Mouse (Mus musculus) myocyte (in vitro differentiated cells): Measurements from ENCODE around the gene Ric3. TPM values are rescaled to one million over a fixed set of nuclear protein-coding genes. Genes with fewer than 3 reads are reported as not detected.

Source experiments
- H3K27me3 ChIP-seq: one replicate; pipeline ENCODE4 v1.6.1; 2011; ENCODE audit not compliant: control insufficient read depth, insufficient read depth, insufficient read length
- H3K36me3 ChIP-seq: one replicate; pipeline ENCODE4 v1.6.1; 2011; ENCODE audit not compliant: control insufficient read depth, insufficient read depth
- H3K4me2 ChIP-seq: one replicate; pipeline ENCODE4 v1.6.1; 2011; ENCODE audit warnings: low read depth, control low read depth
- H3K4me3 ChIP-seq: one replicate; pipeline ENCODE4 v1.5.1; 2011; ENCODE audit warnings: mild to moderate bottlenecking, control low read depth, moderate library complexity
- H3K79me2 ChIP-seq: one replicate; pipeline ENCODE4 v1.6.1; 2011; ENCODE audit not compliant: control insufficient read depth, insufficient read depth
- H3ac ChIP-seq: one replicate; pipeline ENCODE4 v1.6.1; 2011; ENCODE audit not compliant: control insufficient read depth, insufficient read length
- CEBPB ChIP-seq: IDR thresholded peaks from 2 replicates; pipeline ENCODE4 v1.6.1; 2011; ENCODE audit warnings: mild to moderate bottlenecking, moderate library complexity; ENCODE audit not compliant: poor library complexity, insufficient read depth, severe bottlenecking
- E2F4 ChIP-seq: IDR thresholded peaks from one replicate; pipeline ENCODE4 v1.6.1; 2011; ENCODE audit warnings: mild to moderate bottlenecking, control low read depth, moderate library complexity; ENCODE audit not compliant: insufficient read depth
- MAX ChIP-seq: IDR thresholded peaks from one replicate; pipeline ENCODE4 v1.6.1; 2011; ENCODE audit warnings: low read depth, mild to moderate bottlenecking, control low read depth
- MYOD1 ChIP-seq, 3 experiments: IDR thresholded peaks; one replicate each; pipeline ENCODE4 v1.6.1; 2011; ENCODE audit warnings: control low read depth in 2 of 3, low read depth in 2 of 3, mild to moderate bottlenecking in 2 of 3, moderate library complexity in 1 of 3; ENCODE audit not compliant: insufficient read length in 2 of 3, control insufficient read depth in 1 of 3
- MYOG ChIP-seq, 3 experiments: IDR thresholded peaks; one replicate each; pipeline ENCODE4 v1.6.1; 2011; ENCODE audit warnings: control low read depth in 2 of 3, low read depth in 2 of 3, mild to moderate bottlenecking in 2 of 3; ENCODE audit not compliant: insufficient read length in 2 of 3, control insufficient read depth in 1 of 3, insufficient read depth in 1 of 3
- POLR2A ChIP-seq: IDR thresholded peaks from one replicate; pipeline ENCODE4 v1.6.1; 2011; ENCODE audit warnings: low read depth, mild to moderate bottlenecking, control low read depth, moderate library complexity; ENCODE audit not compliant: insufficient read length
- POLR2AphosphoS2 ChIP-seq: IDR thresholded peaks from one replicate; pipeline ENCODE4 v1.6.1; 2011; ENCODE audit warnings: low read depth, control low read depth; ENCODE audit not compliant: insufficient read length
- REST ChIP-seq: IDR thresholded peaks from one replicate; pipeline ENCODE4 v1.6.1; 2011; ENCODE audit warnings: mild to moderate bottlenecking, control low read depth, moderate library complexity; ENCODE audit not compliant: insufficient read depth, insufficient read length
- SRF ChIP-seq: IDR thresholded peaks from one replicate; pipeline ENCODE4 v1.6.1; 2011; ENCODE audit warnings: low read depth; ENCODE audit not compliant: control insufficient read depth, insufficient read length
- TCF12 ChIP-seq: IDR thresholded peaks from one replicate; pipeline ENCODE4 v1.6.1; 2011; ENCODE audit warnings: mild to moderate bottlenecking, control low read depth; ENCODE audit not compliant: poor library complexity, insufficient read depth, severe bottlenecking
- TCF3 ChIP-seq: IDR thresholded peaks from one replicate; pipeline ENCODE4 v1.6.1; 2011; ENCODE audit warnings: low read depth, control low read depth; ENCODE audit not compliant: insufficient read length
- USF1 ChIP-seq: IDR thresholded peaks from one replicate; pipeline ENCODE4 v1.6.1; 2011; ENCODE audit warnings: low read depth, mild to moderate bottlenecking, control low read depth, moderate library complexity
- polyA plus RNA-seq: library from polyadenylated mRNA; unstranded; fragments of >200 nt; fragmentation: generic; extraction: Trizol; gene quantifications from one replicate; pipeline ENCODE4 v1.2.1, GENCODE M21; 2012; ENCODE audit warnings: missing spikeins

Ric3 gene
- polyA plus RNA-seq, 1 experiment: not detected

GRCm38 (mm10) chr7:109003653-109004052, 79.5 kb downstream of the Ric3 start:
- H3K4me2 ChIP-seq: no peak overlapping the region
- no peaks in the 10 kb centered on the region for H3K27me3 ChIP-seq
- H3ac ChIP-seq: no peak overlapping the region
- TF ChIP-seq MYOG (IDR thresholded peaks at IDR 0.05; ENCODE audit: control insufficient read depth in 1 of 3, insufficient read depth in 1 of 3, insufficient read length in 2 of 3, low read depth in 2 of 3): no peak
- no peak for TF ChIP-seq MAX
- TF ChIP-seq MYOD1 (IDR thresholded peaks at IDR 0.05; ENCODE audit: control insufficient read depth in 1 of 3, insufficient read length in 2 of 3, low read depth in 2 of 3): no peak
- no peak for TF ChIP-seq TCF3
- no peak for TF ChIP-seq CEBPB
- TF ChIP-seq POLR2AphosphoS2: no peak
- TF ChIP-seq USF1: no peak
- no peak for TF ChIP-seq POLR2A
- no peak for TF ChIP-seq E2F4
- TF ChIP-seq TCF12: no peak
- TF ChIP-seq REST: no peak
- no peak for TF ChIP-seq SRF
- no peak overlapping the region for H3K4me3 ChIP-seq
- H3K79me2 ChIP-seq: no peaks in the 10 kb centered on the region
- no peaks in the 10 kb centered on the region for H3K36me3 ChIP-seq

GRCm38 (mm10) chr7:109001971-109002370, 81.2 kb downstream of the Ric3 start:
- Histone ChIP-seq H3K4me2 (no peak overlapping the region), H3K36me3 (no peaks in the 10 kb centered on the region), H3K4me3 (no peak overlapping the region), H3K79me2 (no peaks in the 10 kb centered on the region), H3ac (no peak overlapping the region), H3K27me3 (no peaks in the 10 kb centered on the region)
- TF ChIP-seq POLR2A (no peak), MYOD1 (IDR thresholded peaks at IDR 0.05; ENCODE audit: control insufficient read depth in 1 of 3, insufficient read length in 2 of 3, low read depth in 2 of 3) (no peak), CEBPB (no peak), REST (no peak), E2F4 (no peak)

DNA sequence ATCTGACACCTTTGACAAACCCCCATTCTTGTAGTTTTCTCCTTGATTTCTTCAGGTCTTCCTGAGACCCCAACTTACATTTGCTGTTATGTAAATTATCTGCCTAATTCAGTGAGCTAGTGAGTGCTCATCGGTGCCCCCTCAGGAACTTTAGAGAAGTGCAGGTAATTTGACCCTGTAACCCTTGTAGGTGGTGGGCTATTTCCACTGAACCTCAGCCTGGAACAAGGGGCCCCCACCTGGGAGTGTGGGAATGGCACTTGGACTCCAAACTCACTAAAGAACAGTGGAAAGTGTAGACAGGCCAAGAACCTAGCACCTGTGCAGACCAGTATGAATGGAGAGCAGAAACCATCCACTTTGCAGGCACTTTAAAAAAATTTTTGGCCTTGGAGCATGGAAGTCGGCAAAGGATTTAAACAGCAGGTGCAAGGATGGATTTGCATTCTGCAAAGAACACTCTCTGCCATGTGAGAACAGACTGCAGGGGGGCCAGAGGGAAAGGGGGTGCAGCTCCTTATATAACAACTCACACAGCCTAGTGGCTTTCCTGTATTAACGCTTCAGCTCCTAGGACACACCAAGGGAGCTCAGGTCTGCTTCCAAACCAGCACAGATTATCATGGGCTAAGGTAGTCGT, 82.7 kb downstream of the Ric3 start:
- H3K4me3 ChIP-seq: no peak overlapping the region
- no peaks in the 10 kb centered on the region for H3K79me2 ChIP-seq
- no peaks in the 10 kb centered on the region for H3K27me3 ChIP-seq
- TF ChIP-seq MYOG (IDR thresholded peaks at IDR 0.05; ENCODE audit: control insufficient read depth in 1 of 3, insufficient read depth in 1 of 3, insufficient read length in 2 of 3, low read depth in 2 of 3) (no peak), TCF12 (no peak), TCF3 (no peak), CEBPB (no peak), REST (no peak), MAX (no peak), POLR2A (no peak), MYOD1 (IDR thresholded peaks at IDR 0.05; ENCODE audit: control insufficient read depth in 1 of 3, insufficient read length in 2 of 3, low read depth in 2 of 3) (no peak), SRF (no peak), POLR2AphosphoS2 (no peak), E2F4 (no peak), USF1 (no peak)
- no peak overlapping the region for H3ac ChIP-seq
- no peaks in the 10 kb centered on the region for H3K36me3 ChIP-seq
- H3K4me2 ChIP-seq: no peak overlapping the region

DNA sequence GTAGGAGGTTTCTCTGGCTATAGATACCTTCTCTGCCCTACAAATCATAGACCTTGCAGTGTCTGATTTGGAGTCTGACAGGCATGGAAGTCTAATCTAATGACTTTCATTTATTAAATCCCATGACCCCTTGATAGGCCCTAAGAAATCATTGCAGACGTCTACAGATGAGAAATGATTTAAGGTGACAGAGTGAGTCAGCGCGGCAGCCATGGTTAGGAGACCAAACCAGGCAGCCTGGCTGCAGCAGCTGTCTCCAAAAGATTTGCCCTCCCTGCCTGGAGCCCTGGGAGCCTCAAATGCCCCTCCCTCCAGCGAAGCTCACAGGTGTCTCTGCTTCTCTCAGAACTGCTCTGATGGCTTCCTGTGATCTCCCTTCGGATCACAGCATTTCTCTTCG, 87.0 kb downstream of the Ric3 start:
- no peak overlapping the region for H3K4me3 ChIP-seq
- no peaks in the 10 kb centered on the region for H3K36me3 ChIP-seq
- no peaks in the 10 kb centered on the region for H3K27me3 ChIP-seq
- H3ac ChIP-seq: no peak overlapping the region
- H3K4me2 ChIP-seq: no peak overlapping the region
- H3K79me2 ChIP-seq: no peaks in the 10 kb centered on the region
- TF ChIP-seq REST: no peak
- TF ChIP-seq E2F4: no peak
- TF ChIP-seq POLR2AphosphoS2: no peak

GRCm38 (mm10) chr7:108993881-108994291, 89.2 kb downstream of the Ric3 start:
- Histone ChIP-seq H3K79me2 (no peaks in the 10 kb centered on the region), H3K36me3 (no peaks in the 10 kb centered on the region), H3K4me3 (no peak overlapping the region), H3K4me2 (no peak overlapping the region), H3K27me3 (no peaks in the 10 kb centered on the region), H3ac (no peak overlapping the region)
- TF ChIP-seq REST (no peak), TCF3 (no peak), SRF (no peak), CEBPB (no peak), TCF12 (no peak), E2F4 (no peak), POLR2A (no peak), MYOD1 (IDR thresholded peaks at IDR 0.05; ENCODE audit: control insufficient read depth in 1 of 3, insufficient read length in 2 of 3, low read depth in 2 of 3) (no peak), MAX (no peak), USF1 (no peak), POLR2AphosphoS2 (no peak), MYOG (IDR thresholded peaks at IDR 0.05; ENCODE audit: control insufficient read depth in 1 of 3, insufficient read depth in 1 of 3, insufficient read length in 2 of 3, low read depth in 2 of 3) (no peak)
